Mouse (Mus musculus) C3H10T1/2 (cell line): Measurements from ENCODE around the gene Btbd7. TPM values are rescaled to one million over a fixed set of nuclear protein-coding genes. Genes with fewer than 3 reads are reported as not detected.

Source experiments
- polyA plus RNA-seq, 2 experiments: library from polyadenylated mRNA; unstranded; fragments of >200 nt; fragmentation: generic; extraction: Trizol; gene quantifications; one replicate each; pipeline ENCODE4 v1.2.1; 2012; ENCODE audit warnings: missing spikeins in 2 of 2

Gene Btbd7
- polyA plus RNA-seq: 1 to 10 TPM in 1 of 2 experiments, under 1 TPM in 1; 0.50 to 6.8 TPM

GRCm38 (mm10) chr12:102878031-102878823, at the start of gene Btbd7:
Gene Btbd7 (minus strand): TSS chr12:102878471.

GRCm38 (mm10) chr12:102899091-102899490, 20.8 kb upstream of the Btbd7 start, which contains the start of gene Cox8c:
Gene Cox8c (plus strand): TSS chr12:102899316.

DNA sequence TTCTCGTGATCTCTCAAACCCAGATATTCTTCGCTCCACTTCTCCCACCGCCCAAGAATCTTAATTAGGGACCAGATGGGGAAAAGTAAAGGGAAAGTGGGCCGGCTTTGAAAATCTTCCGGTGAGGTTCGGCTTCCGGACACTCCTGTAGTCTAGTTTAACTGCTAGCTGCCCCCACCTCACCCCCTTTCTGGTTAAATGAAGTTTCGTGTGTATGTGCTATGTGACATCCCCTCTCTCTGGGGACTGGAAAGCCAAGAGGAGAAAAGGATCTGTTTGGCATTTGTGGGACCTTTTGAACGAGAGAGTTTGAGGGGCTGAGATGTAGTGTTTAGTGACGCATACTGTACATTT, 119.9 kb downstream of the Btbd7 start, which contains the start of gene Gm20604:
Gene Gm20604, minus strand, starts transcription at position 270 of the 354 bp plus-strand sequence.

GRCm38 (mm10) chr12:102757689-102758402, 120.4 kb downstream of the Btbd7 start, which contains the start of the genes Gm28051, Gon7 and Ubr7:
Gene Gm28051 (minus strand): TSS chr12:102757765.
Gene Gon7 (minus strand): TSS chr12:102757803.
Gene Ubr7 (plus strand): TSS chr12:102757967.

GRCm38 (mm10) chr12:102743589-102744574, 134.4 kb downstream of the Btbd7 start, which contains the start of the genes Moap1 and Tmem251:
Gene Moap1 (minus strand): TSS chr12:102743661.
Gene Tmem251 (plus strand): TSS chr12:102743762.

Other genes with a start within 250 kb of the Btbd7 start
- gene Itpk1, start 173.5 kb downstream of the Btbd7 start, polyA plus RNA-seq: 10 to 100 TPM in 1 of 2 experiments, 1 to 10 TPM in 1; 6.9 to 11.6 TPM
- 1 to 10 TPM in 1 of 2 experiments, under 1 TPM in 1; 0.09 to 3.0 TPM for gene Moap1, start 134.8 kb downstream of the Btbd7 start, polyA plus RNA-seq
- 1 to 10 TPM; 1.2 to 2.4 TPM for gene Tmem251, start 134.7 kb downstream of the Btbd7 start, polyA plus RNA-seq
- gene Gm28051, start 120.7 kb downstream of the Btbd7 start, polyA plus RNA-seq: under 1 TPM in 1 of 2 experiments, not detected in 1; 0.27 TPM
- gene Gon7, start 120.7 kb downstream of the Btbd7 start, polyA plus RNA-seq: 1 to 10 TPM; 2.6 to 6.2 TPM
- gene Ubr7, start 120.5 kb downstream of the Btbd7 start, polyA plus RNA-seq: 10 to 100 TPM in 1 of 2 experiments, 1 to 10 TPM in 1; 3.1 to 13.9 TPM
- 1 to 10 TPM; 1.0 to 4.6 TPM for gene Gm20604, start 119.8 kb downstream of the Btbd7 start, polyA plus RNA-seq
- gene Cox8c, start 20.8 kb upstream of the Btbd7 start, polyA plus RNA-seq: not detected
- not detected for gene Unc79, start 70.4 kb upstream of the Btbd7 start, polyA plus RNA-seq